Mouse (Mus musculus) heart, embryonic 14.5 days (tissue): ENCODE measurements around the gene Gpr4. TPM values are rescaled to one million over a fixed set of nuclear protein-coding genes. Genes with fewer than 3 reads are reported as not detected.

Source experiments
- ATAC-seq: fragments of 200-750 bp; cut with Nextera tagmentation; 2 replicates; pipeline ENCODE4 v1.8.0; 2017; ENCODE audit warnings: low read depth, moderate TSS enrichment; ENCODE audit not compliant: insufficient number of reproducible peaks, insufficient read depth, low FRiP score
- H3K27ac ChIP-seq, 2 experiments: fragments of 200-500 bp in 1 of 2; fragments of 300-500 bp in 1 of 2; sonication (generic) in 1 of 2; replicated peaks in 1 of 2; 2 replicates each; pipeline ENCODE4 v1.5.1; 2012 to 2014; ENCODE audit warnings: low read depth in 2 of 2, low read length in 2 of 2, control low read depth in 1 of 2, mild to moderate bottlenecking in 1 of 2, mixed read lengths in 1 of 2; ENCODE audit not compliant: control insufficient read depth in 1 of 2, insufficient read depth in 1 of 2
- H3K27me3 ChIP-seq: fragments of 300-500 bp; sonication (generic); 2 replicates; pipeline ENCODE4 v1.6.1; 2014; ENCODE audit warnings: mild to moderate bottlenecking, low read length, control low read depth; ENCODE audit not compliant: control insufficient read depth, insufficient read depth
- H3K36me3 ChIP-seq: fragments of 300-500 bp; sonication (generic); 2 replicates; pipeline ENCODE4 v1.6.1; 2014; ENCODE audit warnings: mild to moderate bottlenecking, control low read depth, low read length, mixed read lengths; ENCODE audit not compliant: control insufficient read depth, insufficient read depth
- H3K4me1 ChIP-seq, 2 experiments: fragments of 200-500 bp in 1 of 2; fragments of 300-500 bp in 1 of 2; sonication (generic) in 1 of 2; 2 replicates each; pipeline ENCODE4 v1.6.1; 2012 to 2014; ENCODE audit warnings: low read length in 2 of 2, control low read depth in 1 of 2, mixed read lengths in 1 of 2; ENCODE audit not compliant: control insufficient read depth in 2 of 2, insufficient read depth in 2 of 2
- H3K4me2 ChIP-seq: fragments of 300-500 bp; sonication (generic); 2 replicates; pipeline ENCODE4 v1.6.1; 2014; ENCODE audit warnings: mild to moderate bottlenecking, low read length
- H3K4me3 ChIP-seq, 2 experiments: fragments of 200-500 bp in 1 of 2; fragments of 300-500 bp in 1 of 2; sonication (generic) in 1 of 2; 2 replicates each; pipeline ENCODE4 v1.5.1; 2012 to 2014; ENCODE audit warnings: low read length in 2 of 2, mild to moderate bottlenecking in 2 of 2, control low read depth in 1 of 2, low read depth in 1 of 2, moderate library complexity in 1 of 2; ENCODE audit not compliant: control insufficient read depth in 1 of 2, insufficient read depth in 1 of 2
- H3K9ac ChIP-seq: fragments of 300-500 bp; sonication (generic); 2 replicates; pipeline ENCODE4 v1.6.1; 2014; ENCODE audit warnings: mild to moderate bottlenecking, low read length
- H3K9me3 ChIP-seq: fragments of 300-500 bp; sonication (generic); 2 replicates; pipeline ENCODE4 v1.6.1; 2016; ENCODE audit warnings: low read length, control low read depth; ENCODE audit not compliant: control insufficient read depth
- WGBS: fragments of 180-500 bp; shearing (Covaris S2); extraction: QIAGEN DNeasy Blood & Tissue Kit; methylation state at CpG from one replicate; pipeline ENCODE4 v1.1.7; 2014; 5-methylcytosine and 5-hydroxymethylcytosine counted together
- polyA plus RNA-seq: library from polyadenylated mRNA; unstranded; fragments of >200 nt; fragmentation: Nextera tagmentation; extraction: Ambion mirVana; gene quantifications from 2 replicates; pipeline ENCODE4 v1.2.1, GENCODE M21; 2014

Gpr4 gene
- 1.6 and 1.9 TPM in 2 replicates for polyA plus RNA-seq

- Histone ChIP-seq H3K4me3 (peak within 1 kb of the TSS; percentile 43 to 51), H3K27me3 (no peaks in the 10 kb centered on the region), H3K4me1 (peaks cover 2 to 13% of the 10 kb centered on the region in 2 experiments; a peak in 2 of 4 replicates), H3K27ac (no peak within 1 kb of the TSS), H3K36me3 (no peaks in the 10 kb centered on the region), H3K9me3 (no peaks in the 10 kb centered on the region), H3K9ac (peak within 1 kb of the TSS; percentile 59), H3K4me2 (peak within 1 kb of the TSS; percentile 77)
- WGBS, result 4% methylated on average over 19 of the region's 30 CpGs
- 0 out of 2 replicates have a peak, but pooled peaks have one; percentile 33 for ATAC-seq
Measured at GRCm38 (mm10) chr7:19211996-19212755, at the start of gene Gpr4. TSS of gene Gpr4 (plus strand) at chr7:19212538.

- H3K9me3 ChIP-seq, result no peaks in the 10 kb centered on the region
- no peak overlapping the region for H3K4me3 ChIP-seq
- H3K27me3 ChIP-seq, result peaks cover 10% of the 10 kb centered on the region; the same call in 1 of the 2 replicates
- H3K36me3 ChIP-seq, result peaks cover 11% of the 10 kb centered on the region
- WGBS, result 76% methylated on average over 7 of the region's 7 CpGs
- no peak overlapping the region for H3K27ac ChIP-seq
- no peak overlapping the region for H3K9ac ChIP-seq
- no peak overlapping the region for H3K4me2 ChIP-seq
- peaks cover 23 to 36% of the 10 kb centered on the region in 2 experiments for H3K4me1 ChIP-seq
- ATAC-seq, result no peak
Measured at GRCm38 (mm10) chr7:19162928-19163327, 49.4 kb upstream of the Gpr4 start.

- Histone ChIP-seq H3K27ac (no peak overlapping the region), H3K27me3 (peaks cover 10% of the 10 kb centered on the region; the same call in 1 of the 2 replicates), H3K9me3 (no peaks in the 10 kb centered on the region), H3K4me1 (peaks cover 26 to 41% of the 10 kb centered on the region in 2 experiments), H3K4me2 (peak overlapping the region; percentile 64), H3K4me3 (no peak overlapping the region), H3K9ac (no peak overlapping the region), H3K36me3 (peaks cover 11% of the 10 kb centered on the region)
- ATAC-seq, result no peak
- 38% methylated on average over 12 of the region's 12 CpGs for WGBS
Measured at GRCm38 (mm10) chr7:19163752-19164151, 48.6 kb upstream of the Gpr4 start.

- Histone ChIP-seq H3K4me2 (peak overlapping the region; percentile 64), H3K27ac (no peak overlapping the region), H3K9me3 (no peaks in the 10 kb centered on the region), H3K36me3 (peaks cover 11% of the 10 kb centered on the region), H3K27me3 (peaks cover 8% of the 10 kb centered on the region; the same call in 1 of the 2 replicates), H3K4me1 (peaks cover 27 to 43% of the 10 kb centered on the region in 2 experiments), H3K9ac (peak overlapping the region; percentile 70), H3K4me3 (peak overlapping the region in 1 of 2 experiments; percentile 30; a peak in 1 of 4 replicates)
- 3% methylated on average over 6 of the region's 6 CpGs for WGBS
- no peak for ATAC-seq
Measured at GRCm38 (mm10) chr7:19164189-19164588, 48.1 kb upstream of the Gpr4 start.

- Histone ChIP-seq H3K4me3 (peak overlapping the region; percentile 19 to 30), H3K9ac (peak overlapping the region; percentile 70), H3K27me3 (peaks cover under 1% of the 10 kb centered on the region; the same call in 1 of the 2 replicates), H3K36me3 (peaks cover 11% of the 10 kb centered on the region), H3K27ac (peak overlapping the region in 1 of 2 experiments; percentile 93; a peak in 1 of 4 replicates), H3K4me1 (peaks cover 31 to 45% of the 10 kb centered on the region in 2 experiments), H3K4me2 (peak overlapping the region; percentile 64), H3K9me3 (no peaks in the 10 kb centered on the region)
- peak; percentile 41; the same call in 1 of the 2 replicates for ATAC-seq
- WGBS, result 1% methylated on average over 13 of the region's 13 CpGs
Measured at GRCm38 (mm10) chr7:19164978-19165377, 47.4 kb upstream of the Gpr4 start.

GRCm38 (mm10) chr7:19165656-19166423 is 46.5 kb upstream of the Gpr4 start, which contains the start of gene Gipr:
TSS of gene Gipr (minus strand) at chr7:19166127.
- Histone ChIP-seq H3K36me3 (peaks cover 11% of the 10 kb centered on the region), H3K27ac (peak within 1 kb of the TSS; percentile 93 to 96), H3K9ac (peak within 1 kb of the TSS; percentile 70), H3K27me3 (no peaks in the 10 kb centered on the region), H3K4me1 (peaks cover 39 to 46% of the 10 kb centered on the region in 2 experiments), H3K4me3 (peak within 1 kb of the TSS; percentile 30 to 39), H3K9me3 (no peaks in the 10 kb centered on the region), H3K4me2 (peak within 1 kb of the TSS; percentile 64)
- WGBS, result 7% methylated on average over 14 of the region's 14 CpGs
- ATAC-seq, result peak; percentile 77

- Histone ChIP-seq H3K27me3 (no peaks in the 10 kb centered on the region), H3K9me3 (no peaks in the 10 kb centered on the region), H3K9ac (no peak overlapping the region), H3K27ac (peak overlapping the region; percentile 54 to 93; a peak in 3 of 4 replicates), H3K4me2 (no peak overlapping the region), H3K4me1 (peaks cover 44 to 54% of the 10 kb centered on the region in 2 experiments), H3K4me3 (no peak overlapping the region), H3K36me3 (peaks cover 8% of the 10 kb centered on the region)
- no peak for ATAC-seq
- WGBS, result 86% methylated on average over 3 of the region's 3 CpGs
Measured at GRCm38 (mm10) chr7:19166990-19167389, 45.3 kb upstream of the Gpr4 start.
